Mouse (Mus musculus) heart, embryonic 11.5 days (tissue): ENCODE data around the gene Spns2. TPM values are rescaled to one million over a fixed set of nuclear protein-coding genes. Genes with fewer than 3 reads are reported as not detected.

Source experiments
- ATAC-seq: fragments of 200-750 bp; cut with Nextera tagmentation; replicated peaks from 2 replicates; pipeline ENCODE4 v1.8.0; 2017; ENCODE audit warnings: moderate library complexity; ENCODE audit not compliant: insufficient number of reproducible peaks, low FRiP score, low TSS enrichment
- H3K27ac ChIP-seq: fragments of 300-500 bp; sonication (generic); 2 replicates; pipeline ENCODE4 v1.5.1; 2014; ENCODE audit warnings: mild to moderate bottlenecking, low read depth, low read length
- H3K27me3 ChIP-seq: fragments of 300-500 bp; sonication (generic); 2 replicates; pipeline ENCODE4 v1.6.1; 2014; ENCODE audit warnings: mild to moderate bottlenecking, low read length, mixed read lengths; ENCODE audit not compliant: control insufficient read depth, insufficient read depth
- H3K36me3 ChIP-seq: fragments of 300-500 bp; sonication (generic); 2 replicates; pipeline ENCODE4 v1.6.1; 2014; ENCODE audit warnings: mild to moderate bottlenecking, low read length, moderate library complexity, mixed read lengths; ENCODE audit not compliant: control insufficient read depth, insufficient read depth
- H3K4me1 ChIP-seq: fragments of 300-500 bp; sonication (generic); 2 replicates; pipeline ENCODE4 v1.6.1; 2014; ENCODE audit warnings: low read length; ENCODE audit not compliant: control insufficient read depth, insufficient read depth
- H3K4me2 ChIP-seq: fragments of 300-500 bp; sonication (generic); 2 replicates; pipeline ENCODE4 v1.6.1; 2014; ENCODE audit warnings: mild to moderate bottlenecking, moderate library complexity
- H3K4me3 ChIP-seq: fragments of 300-500 bp; sonication (generic); 2 replicates; pipeline ENCODE4 v1.5.1; 2014; ENCODE audit warnings: low read depth, low read length
- H3K9ac ChIP-seq: fragments of 300-500 bp; sonication (generic); 2 replicates; pipeline ENCODE4 v1.6.1; 2014; ENCODE audit warnings: mild to moderate bottlenecking, low read depth, low read length, moderate library complexity
- H3K9me3 ChIP-seq: fragments of 300-500 bp; sonication (generic); replicated peaks from 2 replicates; pipeline ENCODE4 v1.6.1; 2016; ENCODE audit warnings: low read length; ENCODE audit not compliant: control insufficient read depth
- WGBS: fragments of 180-500 bp; shearing (Covaris S2); extraction: QIAGEN DNeasy Blood & Tissue Kit; methylation state at CpG from one replicate; pipeline ENCODE4 v1.1.7; 2014; ENCODE audit not compliant: insufficient replicate concordance; 5-methylcytosine and 5-hydroxymethylcytosine counted together
- polyA plus RNA-seq: library from polyadenylated mRNA; unstranded; fragments of >200 nt; fragmentation: Nextera tagmentation; extraction: Ambion mirVana; gene quantifications from 2 replicates; pipeline ENCODE4 v1.2.1, GENCODE M21; 2014

The Spns2 gene
- polyA plus RNA-seq = 4.0 and 4.6 TPM in 2 replicates

GRCm38 (mm10) chr11:72489881-72490301 lies at the start of gene Spns2:
Gene Spns2 (minus strand): TSS chr11:72489904.
- H3K4me3 ChIP-seq = peak within 1 kb of the TSS; percentile 71
- peak within 1 kb of the TSS; percentile 99 for H3K4me2 ChIP-seq
- H3K9me3 ChIP-seq = no peaks in the 10 kb centered on the region
- H3K4me1 ChIP-seq = peaks cover 28% of the 10 kb centered on the region
- H3K27me3 ChIP-seq = peaks cover 34% of the 10 kb centered on the region
- ATAC-seq = peak; percentile 93
- peak within 1 kb of the TSS; percentile 69 for H3K9ac ChIP-seq
- peak within 1 kb of the TSS; percentile 37; the same call in 1 of the 2 replicates for H3K27ac ChIP-seq
- under 1% methylated on average over 41 of the region's 42 CpGs for WGBS
- H3K36me3 ChIP-seq = no peaks in the 10 kb centered on the region

GRCm38 (mm10) chr11:72538811-72539210 lies 49.1 kb upstream of the Spns2 start:
- no peak for ATAC-seq
- WGBS = 86% methylated on average over 7 of the region's 7 CpGs
- 0 out of 2 replicates have a peak, but pooled peaks cover 3% of the 10 kb centered on the region for H3K4me1 ChIP-seq
- H3K36me3 ChIP-seq = no peaks in the 10 kb centered on the region
- H3K27me3 ChIP-seq = no peaks in the 10 kb centered on the region; the same call in 1 of the 2 replicates
- no peak overlapping the region for H3K9ac ChIP-seq
- H3K27ac ChIP-seq = no peak overlapping the region
- no peak overlapping the region for H3K4me3 ChIP-seq
- H3K4me2 ChIP-seq = no peak overlapping the region
- peaks cover 3% of the 10 kb centered on the region; the same call in 1 of the 2 replicates for H3K9me3 ChIP-seq

- H3K4me1 ChIP-seq = 0 out of 2 replicates have a peak, but pooled peaks cover 3% of the 10 kb centered on the region
- H3K27ac ChIP-seq = no peak overlapping the region
- H3K4me2 ChIP-seq = no peak overlapping the region
- H3K4me3 ChIP-seq = no peak overlapping the region
- peaks cover 3% of the 10 kb centered on the region; the same call in 1 of the 2 replicates for H3K9me3 ChIP-seq
- no peaks in the 10 kb centered on the region; the same call in 1 of the 2 replicates for H3K27me3 ChIP-seq
- no peak for ATAC-seq
- WGBS = 66% methylated on average over 8 of the region's 8 CpGs
- no peak overlapping the region for H3K9ac ChIP-seq
- no peaks in the 10 kb centered on the region for H3K36me3 ChIP-seq
These were observed 48.5 kb upstream of the Spns2 start for GRCm38 (mm10) chr11:72538037-72538755.

- H3K4me1 ChIP-seq = 0 out of 2 replicates have a peak, but pooled peaks cover 3% of the 10 kb centered on the region
- WGBS = 82% methylated on average over 2 of the region's 2 CpGs
- H3K36me3 ChIP-seq = no peaks in the 10 kb centered on the region
- H3K4me2 ChIP-seq = no peak overlapping the region
- no peaks in the 10 kb centered on the region; the same call in 1 of the 2 replicates for H3K27me3 ChIP-seq
- H3K4me3 ChIP-seq = no peak overlapping the region
- H3K27ac ChIP-seq = no peak overlapping the region
- H3K9me3 ChIP-seq = peaks cover 3% of the 10 kb centered on the region; the same call in 1 of the 2 replicates
- no peak for ATAC-seq
- no peak overlapping the region for H3K9ac ChIP-seq
These were observed 47.8 kb upstream of the Spns2 start for GRCm38 (mm10) chr11:72537503-72537902.

DNA sequence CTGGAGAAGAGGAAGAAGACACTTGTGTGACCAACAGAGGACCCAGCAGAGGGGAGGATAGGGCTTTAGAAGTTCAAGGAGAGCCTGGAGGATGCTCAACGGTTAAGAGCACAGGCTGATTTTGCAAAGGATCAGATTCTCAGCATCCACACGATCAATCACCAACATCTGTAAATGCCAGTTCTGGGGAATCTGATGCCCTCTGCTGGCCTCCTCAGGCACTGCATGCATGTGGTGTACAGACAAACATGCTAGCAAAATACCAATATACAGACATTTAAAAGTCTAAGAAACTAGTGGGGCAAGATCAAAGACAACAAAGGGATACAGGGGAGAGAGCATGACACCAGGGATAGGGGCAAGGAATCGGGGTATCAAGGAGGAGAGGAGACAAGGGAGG lies 45.8 kb upstream of the Spns2 start:
- WGBS = 81% methylated on average over 3 of the region's 3 CpGs
- Histone ChIP-seq H3K4me2 (no peak overlapping the region), H3K36me3 (no peaks in the 10 kb centered on the region), H3K27me3 (no peaks in the 10 kb centered on the region; the same call in 1 of the 2 replicates), H3K4me3 (no peak overlapping the region), H3K9ac (no peak overlapping the region), H3K27ac (no peak overlapping the region), H3K4me1 (0 out of 2 replicates have a peak, but pooled peaks cover 3% of the 10 kb centered on the region), H3K9me3 (peaks cover 3% of the 10 kb centered on the region; the same call in 1 of the 2 replicates)
- no peak for ATAC-seq

- Histone ChIP-seq H3K27me3 (no peaks in the 10 kb centered on the region), H3K27ac (no peak overlapping the region), H3K4me3 (no peak overlapping the region), H3K9me3 (peaks cover 3% of the 10 kb centered on the region; the same call in 1 of the 2 replicates), H3K36me3 (no peaks in the 10 kb centered on the region), H3K4me1 (0 out of 2 replicates have a peak, but pooled peaks cover 3% of the 10 kb centered on the region), H3K9ac (no peak overlapping the region), H3K4me2 (no peak overlapping the region)
- 66% methylated on average over 3 of the region's 3 CpGs for WGBS
- no peak for ATAC-seq
These were observed 43.2 kb upstream of the Spns2 start for GRCm38 (mm10) chr11:72532890-72533289.

- Histone ChIP-seq H3K4me2 (no peak overlapping the region), H3K36me3 (no peaks in the 10 kb centered on the region), H3K27ac (no peak overlapping the region), H3K9ac (no peak overlapping the region), H3K27me3 (no peaks in the 10 kb centered on the region), H3K9me3 (peaks cover 3% of the 10 kb centered on the region; the same call in 1 of the 2 replicates), H3K4me3 (no peak overlapping the region), H3K4me1 (0 out of 2 replicates have a peak, but pooled peaks cover 3% of the 10 kb centered on the region)
- no peak for ATAC-seq
- WGBS = 67% methylated on average over 1 of the region's 1 CpGs
These were observed 41.9 kb upstream of the Spns2 start for GRCm38 (mm10) chr11:72531632-72532031.

DNA sequence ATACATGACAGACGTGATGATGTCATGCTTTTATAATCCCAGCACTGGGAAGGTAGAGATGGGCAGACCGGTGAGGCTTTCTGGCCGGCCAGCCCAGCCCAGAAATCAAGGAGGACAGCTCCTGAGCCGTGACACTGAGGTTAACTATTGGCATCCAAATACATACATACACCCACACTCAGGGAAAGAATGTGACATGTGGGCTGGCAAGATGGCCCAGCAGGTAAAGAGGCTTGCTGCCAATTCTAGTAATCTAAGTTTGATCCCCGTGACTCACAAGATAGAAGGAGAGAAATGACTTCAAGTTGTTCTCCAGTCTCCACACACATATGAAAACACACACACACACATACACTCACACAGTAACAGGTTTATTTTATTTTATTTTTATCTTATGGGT lies 41.4 kb upstream of the Spns2 start:
- no peak overlapping the region for H3K27ac ChIP-seq
- no peak overlapping the region for H3K4me2 ChIP-seq
- H3K9ac ChIP-seq = no peak overlapping the region
- H3K4me1 ChIP-seq = no peaks in the 10 kb centered on the region
- no peak for ATAC-seq
- H3K36me3 ChIP-seq = no peaks in the 10 kb centered on the region
- peaks cover 3% of the 10 kb centered on the region; the same call in 1 of the 2 replicates for H3K9me3 ChIP-seq
- no peaks in the 10 kb centered on the region for H3K27me3 ChIP-seq
- H3K4me3 ChIP-seq = no peak overlapping the region
- WGBS = 70% methylated on average over 5 of the region's 5 CpGs
